Mouse (Mus musculus) monocyte, adult 2 months (primary cell): Measurements from ENCODE around the gene Rasgrp3.
"Not testable (repeated sequence)": the region's sequence is repeated elsewhere in the genome, so short reads cannot be mapped to it uniquely, and the experiment has no call there.

Source experiments
- DNase-seq, 2 experiments: peaks; one replicate each; pipeline ENCODE4 v3.0.0; 2022; ENCODE audit warnings: low spot score in 2 of 2, low read depth in 1 of 2

Gene Rasgrp3

GRCm38 (mm10) chr17:75460621-75461020, 24.9 kb downstream of the Rasgrp3 start:
- no peak for DNase-seq

- DNase-seq, result no peak
These were observed 26.1 kb downstream of the Rasgrp3 start for GRCm38 (mm10) chr17:75461771-75462170.

- not testable (repeated sequence) for DNase-seq
These were observed 27.5 kb downstream of the Rasgrp3 start for GRCm38 (mm10) chr17:75463223-75463622.

GRCm38 (mm10) chr17:75463645-75464044, 27.9 kb downstream of the Rasgrp3 start:
- DNase-seq, result no peak

GRCm38 (mm10) chr17:75464331-75464982, 28.8 kb downstream of the Rasgrp3 start:
- no peak for DNase-seq

GRCm38 (mm10) chr17:75464983-75465634, 29.4 kb downstream of the Rasgrp3 start:
- DNase-seq, result no peak

- no peak for DNase-seq
These were observed 29.9 kb downstream of the Rasgrp3 start for GRCm38 (mm10) chr17:75465635-75465997.

GRCm38 (mm10) chr17:75466948-75467347, 31.3 kb downstream of the Rasgrp3 start:
- DNase-seq, result no peak

GRCm38 (mm10) chr17:75467526-75467925, 31.8 kb downstream of the Rasgrp3 start:
- no peak for DNase-seq

- no peak for DNase-seq
These were observed 32.9 kb downstream of the Rasgrp3 start for GRCm38 (mm10) chr17:75468479-75469114.

- no peak for DNase-seq
These were observed 34.6 kb downstream of the Rasgrp3 start for GRCm38 (mm10) chr17:75470325-75470724.

GRCm38 (mm10) chr17:75470885-75471610, 35.4 kb downstream of the Rasgrp3 start:
- DNase-seq, result no peak

- no peak for DNase-seq
These were observed 36.1 kb downstream of the Rasgrp3 start for GRCm38 (mm10) chr17:75471644-75472253.

GRCm38 (mm10) chr17:75472379-75472778, 36.7 kb downstream of the Rasgrp3 start:
- no peak for DNase-seq

GRCm38 (mm10) chr17:75475985-75476384, 40.3 kb downstream of the Rasgrp3 start:
- no peak for DNase-seq

GRCm38 (mm10) chr17:75476736-75477416, 41.2 kb downstream of the Rasgrp3 start:
- no peak for DNase-seq

- DNase-seq, result no peak
These were observed 42.0 kb downstream of the Rasgrp3 start for GRCm38 (mm10) chr17:75477655-75478054.

GRCm38 (mm10) chr17:75478836-75479235, 43.1 kb downstream of the Rasgrp3 start:
- no peak for DNase-seq

- DNase-seq, result no peak
These were observed 44.0 kb downstream of the Rasgrp3 start for GRCm38 (mm10) chr17:75479663-75480062.

GRCm38 (mm10) chr17:75480379-75480778, 44.7 kb downstream of the Rasgrp3 start:
- DNase-seq, result no peak

GRCm38 (mm10) chr17:75486205-75486604, 50.5 kb downstream of the Rasgrp3 start:
- DNase-seq, result no peak
